Mouse (Mus musculus): ENCODE data around the gene Otulin. TPM values are rescaled to one million over a fixed set of nuclear protein-coding genes. Genes with fewer than 3 reads are reported as not detected.

The Otulin gene
- polyA plus RNA-seq (2014; fragmentation: Illumina TruSeq; extraction: RNeasy Lipid Tissue Mini Kit (QIAGEN cat#74804)) = 17.2 TPM

DNA sequence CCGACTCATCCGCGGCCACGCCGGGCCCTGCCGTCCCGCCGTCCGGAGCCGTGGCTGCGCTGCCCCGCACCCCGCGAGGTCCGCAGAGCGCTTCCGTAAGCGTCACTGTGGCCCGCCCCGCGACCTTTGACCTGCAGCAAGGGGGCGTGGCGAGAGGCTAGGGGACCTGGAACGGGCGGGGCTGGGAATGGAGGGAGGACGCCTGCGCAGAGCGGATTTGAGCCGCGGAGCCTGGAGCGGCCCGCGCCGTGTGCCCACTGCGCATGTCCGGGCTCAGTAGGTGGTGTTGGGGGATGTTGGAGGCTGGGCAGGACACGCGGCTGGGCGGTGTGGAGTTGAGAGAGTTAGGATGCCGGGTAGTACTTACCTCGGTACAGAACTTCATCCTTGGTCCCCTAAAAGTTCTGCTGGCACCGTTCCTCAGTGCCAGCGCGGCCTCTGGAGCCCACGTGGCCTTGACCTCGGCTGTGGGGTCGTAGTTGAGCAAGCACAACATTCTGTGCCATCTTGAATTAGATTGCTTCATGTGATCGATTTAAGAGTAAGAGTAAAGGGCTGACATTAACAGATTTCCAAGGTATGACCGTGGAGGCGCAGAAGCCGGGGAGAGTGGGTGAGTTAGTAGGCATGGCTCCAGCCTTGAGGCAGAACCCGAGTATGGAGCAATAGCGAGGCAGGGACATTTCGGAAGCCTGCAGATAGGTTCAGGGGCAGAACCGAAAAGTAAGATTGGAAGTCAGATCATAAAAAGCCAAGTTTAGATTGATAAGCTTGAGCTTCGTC lies at the start of gene Otulin:
TSS of gene Otulin (minus strand) at position 93 of the 783 bp plus-strand sequence.

Other genes with a start within 250 kb of the Otulin start
- gene Ank, start 164.0 kb downstream of the Otulin start, polyA plus RNA-seq (2014; fragmentation: Illumina TruSeq; extraction: RNeasy Lipid Tissue Mini Kit (QIAGEN cat#74804)) = 26.6 TPM
- 7.2 TPM for gene Otulinl, start 50.9 kb upstream of the Otulin start, polyA plus RNA-seq (2014; fragmentation: Illumina TruSeq; extraction: RNeasy Lipid Tissue Mini Kit (QIAGEN cat#74804))

Measured in ovary, adult 10 weeks (tissue).